Mouse (Mus musculus): ENCODE data around the gene Hes6. TPM values are rescaled to one million over a fixed set of nuclear protein-coding genes. Genes with fewer than 3 reads are reported as not detected.

The Hes6 gene
- polyA plus RNA-seq, 1 experiment from 2014 or later, result 22.5 TPM

- Histone ChIP-seq H3K4me1 (replicated peaks) (no peaks in the 10 kb centered on the region), H3K27ac (no peak overlapping the region), H3K36me3 (no peaks in the 10 kb centered on the region), H3K4me3 (replicated peaks) (no peak overlapping the region), H3K9me3 (replicated peaks) (no peaks in the 10 kb centered on the region), H3K9ac (no peak overlapping the region), H3K27me3 (peaks cover 23% of the 10 kb centered on the region), H3K4me2 (no peak overlapping the region)
- DNase-seq, result no peak
- WGBS (ENCODE audit: insufficient replicate concordance), result 19% methylated on average over 1 of the region's 1 CpGs
- ATAC-seq (ENCODE audit: low read depth), result no peak
These were observed 8.9 kb downstream of the Hes6 start for GRCm38 (mm10) chr1:91404976-91405375.

GRCm38 (mm10) chr1:91398260-91399062 is 15.4 kb downstream of the Hes6 start, which contains the start of gene Ilkap:
TSS of gene Ilkap (minus strand) at chr1:91398815.
- Histone ChIP-seq H3K4me1 (replicated peaks) (peaks cover 36% of the 10 kb centered on the region), H3K27ac (peak within 1 kb of the TSS; percentile 85), H3K36me3 (peaks cover 30% of the 10 kb centered on the region), H3K9me3 (replicated peaks) (no peaks in the 10 kb centered on the region), H3K4me3 (replicated peaks) (peak within 1 kb of the TSS; percentile 95), H3K27me3 (no peaks in the 10 kb centered on the region), H3K4me2 (peak within 1 kb of the TSS; percentile 92), H3K9ac (peak within 1 kb of the TSS; percentile 97)
- ATAC-seq (ENCODE audit: low read depth) (peak; percentile 98), DNase-seq (peak; percentile 79)
- under 1% methylated on average over 90 of the region's 91 CpGs for WGBS (ENCODE audit: insufficient replicate concordance)

GRCm38 (mm10) chr1:91397927-91398259 is 15.9 kb downstream of the Hes6 start:
- H3K4me1 ChIP-seq (replicated peaks), result peaks cover 36% of the 10 kb centered on the region
- peak overlapping the region; percentile 95 for H3K4me3 ChIP-seq (replicated peaks)
- peak overlapping the region; percentile 92 for H3K4me2 ChIP-seq
- peak overlapping the region; percentile 85 for H3K27ac ChIP-seq
- ATAC-seq (ENCODE audit: low read depth), result no peak
- DNase-seq, result no peak
- H3K9ac ChIP-seq, result peak overlapping the region; percentile 97
- no peaks in the 10 kb centered on the region for H3K27me3 ChIP-seq
- H3K36me3 ChIP-seq, result peaks cover 36% of the 10 kb centered on the region
- WGBS (ENCODE audit: insufficient replicate concordance), result under 1% methylated on average over 12 of the region's 12 CpGs
- H3K9me3 ChIP-seq (replicated peaks), result no peaks in the 10 kb centered on the region

GRCm38 (mm10) chr1:91390369-91390768 is 23.5 kb downstream of the Hes6 start:
- no peak overlapping the region for H3K4me2 ChIP-seq
- no peak for ATAC-seq (ENCODE audit: low read depth)
- H3K4me1 ChIP-seq (replicated peaks), result peaks cover 6% of the 10 kb centered on the region
- no peak overlapping the region for H3K27ac ChIP-seq
- peaks cover 94% of the 10 kb centered on the region for H3K36me3 ChIP-seq
- WGBS (ENCODE audit: insufficient replicate concordance), result 89% methylated on average over 5 of the region's 5 CpGs
- no peaks in the 10 kb centered on the region for H3K9me3 ChIP-seq (replicated peaks)
- no peak for DNase-seq
- H3K27me3 ChIP-seq, result no peaks in the 10 kb centered on the region
- H3K4me3 ChIP-seq (replicated peaks), result no peak overlapping the region
- no peak overlapping the region for H3K9ac ChIP-seq

GRCm38 (mm10) chr1:91381091-91381471 is 32.8 kb downstream of the Hes6 start:
- Histone ChIP-seq H3K27ac (no peak overlapping the region), H3K27me3 (no peaks in the 10 kb centered on the region), H3K4me3 (replicated peaks) (no peak overlapping the region), H3K36me3 (peaks cover 94% of the 10 kb centered on the region), H3K9me3 (replicated peaks) (no peaks in the 10 kb centered on the region), H3K4me1 (replicated peaks) (peaks cover under 1% of the 10 kb centered on the region), H3K4me2 (no peak overlapping the region), H3K9ac (no peak overlapping the region)
- ATAC-seq (ENCODE audit: low read depth) (no peak), DNase-seq (no peak)
- 83% methylated on average over 4 of the region's 4 CpGs for WGBS (ENCODE audit: insufficient replicate concordance)

- 63% methylated on average over 7 of the region's 7 CpGs for WGBS (ENCODE audit: insufficient replicate concordance)
- Histone ChIP-seq H3K27me3 (no peaks in the 10 kb centered on the region), H3K9me3 (replicated peaks) (no peaks in the 10 kb centered on the region), H3K4me1 (replicated peaks) (peaks cover 5% of the 10 kb centered on the region), H3K9ac (no peak overlapping the region), H3K27ac (no peak overlapping the region), H3K36me3 (peaks cover 96% of the 10 kb centered on the region), H3K4me2 (no peak overlapping the region), H3K4me3 (replicated peaks) (no peak overlapping the region)
- peak; percentile 69 for ATAC-seq (ENCODE audit: low read depth)
- DNase-seq, result peak; percentile 62
These were observed 33.3 kb downstream of the Hes6 start for GRCm38 (mm10) chr1:91380453-91381090.

- Histone ChIP-seq H3K27me3 (no peaks in the 10 kb centered on the region), H3K27ac (peak overlapping the region; percentile 86), H3K9me3 (replicated peaks) (no peaks in the 10 kb centered on the region), H3K4me2 (peak overlapping the region; percentile 44), H3K36me3 (peaks cover 100% of the 10 kb centered on the region), H3K4me1 (replicated peaks) (peaks cover 64% of the 10 kb centered on the region), H3K4me3 (replicated peaks) (no peak overlapping the region; the same call in 1 of the 2 replicates), H3K9ac (peak overlapping the region; percentile 45; the same call in 1 of the 2 replicates)
- peak; percentile 75 for DNase-seq
- peak; percentile 94 for ATAC-seq (ENCODE audit: low read depth)
- WGBS (ENCODE audit: insufficient replicate concordance), result 30% methylated on average over 6 of the region's 6 CpGs
These were observed 40.4 kb downstream of the Hes6 start for GRCm38 (mm10) chr1:91373414-91373835.

- Histone ChIP-seq H3K9ac (no peak overlapping the region), H3K4me3 (replicated peaks) (no peak overlapping the region), H3K36me3 (peaks cover 70% of the 10 kb centered on the region), H3K4me1 (replicated peaks) (peaks cover 81% of the 10 kb centered on the region), H3K27me3 (no peaks in the 10 kb centered on the region; the same call in 1 of the 2 replicates), H3K4me2 (no peak overlapping the region), H3K27ac (no peak overlapping the region), H3K9me3 (replicated peaks) (no peaks in the 10 kb centered on the region)
- ATAC-seq (ENCODE audit: low read depth), result no peak
- 85% methylated on average over 23 of the region's 23 CpGs for WGBS (ENCODE audit: insufficient replicate concordance)
- no peak for DNase-seq
These were observed 43.8 kb downstream of the Hes6 start for GRCm38 (mm10) chr1:91370055-91370454.

- ATAC-seq (ENCODE audit: low read depth) (no peak), DNase-seq (no peak)
- H3K9me3 ChIP-seq (replicated peaks), result no peaks in the 10 kb centered on the region
- H3K27me3 ChIP-seq, result no peaks in the 10 kb centered on the region; the same call in 1 of the 2 replicates
- H3K27ac ChIP-seq, result no peak overlapping the region
- no peak overlapping the region for H3K4me3 ChIP-seq (replicated peaks)
- no peak overlapping the region for H3K9ac ChIP-seq
- H3K36me3 ChIP-seq, result peaks cover 63% of the 10 kb centered on the region
- H3K4me2 ChIP-seq, result no peak overlapping the region
- peaks cover 74% of the 10 kb centered on the region for H3K4me1 ChIP-seq (replicated peaks)
- WGBS (ENCODE audit: insufficient replicate concordance), result 60% methylated on average over 4 of the region's 4 CpGs
These were observed 44.4 kb downstream of the Hes6 start for GRCm38 (mm10) chr1:91369408-91369807.

- Histone ChIP-seq H3K9ac (peak overlapping the region; percentile 89), H3K4me1 (replicated peaks) (peaks cover 53% of the 10 kb centered on the region), H3K36me3 (peaks cover 42% of the 10 kb centered on the region), H3K4me3 (replicated peaks) (peak overlapping the region; percentile 77), H3K9me3 (replicated peaks) (no peaks in the 10 kb centered on the region), H3K27ac (peak overlapping the region; percentile 81), H3K4me2 (peak overlapping the region; percentile 98), H3K27me3 (no peaks in the 10 kb centered on the region; the same call in 1 of the 2 replicates)
- WGBS (ENCODE audit: insufficient replicate concordance), result 88% methylated on average over 3 of the region's 3 CpGs
- DNase-seq (no peak), ATAC-seq (ENCODE audit: low read depth) (no peak)
These were observed 46.5 kb downstream of the Hes6 start for GRCm38 (mm10) chr1:91367295-91367694.

GRCm38 (mm10) chr1:91366215-91367108 is 47.4 kb downstream of the Hes6 start, which contains the start of gene Erfe:
TSS of gene Erfe (plus strand) at chr1:91366430.
- ATAC-seq (ENCODE audit: low read depth) (peak; percentile 91), DNase-seq (peak; percentile 75)
- Histone ChIP-seq H3K9ac (peak within 1 kb of the TSS; percentile 89), H3K36me3 (peaks cover 34% of the 10 kb centered on the region), H3K27me3 (no peaks in the 10 kb centered on the region; the same call in 1 of the 2 replicates), H3K27ac (peak within 1 kb of the TSS; percentile 81), H3K9me3 (replicated peaks) (no peaks in the 10 kb centered on the region), H3K4me3 (replicated peaks) (peak within 1 kb of the TSS; percentile 77), H3K4me1 (replicated peaks) (peaks cover 45% of the 10 kb centered on the region), H3K4me2 (peak within 1 kb of the TSS; percentile 98)
- WGBS (ENCODE audit: insufficient replicate concordance), result under 1% methylated on average over 56 of the region's 68 CpGs
